In the genomic region with DNA sequence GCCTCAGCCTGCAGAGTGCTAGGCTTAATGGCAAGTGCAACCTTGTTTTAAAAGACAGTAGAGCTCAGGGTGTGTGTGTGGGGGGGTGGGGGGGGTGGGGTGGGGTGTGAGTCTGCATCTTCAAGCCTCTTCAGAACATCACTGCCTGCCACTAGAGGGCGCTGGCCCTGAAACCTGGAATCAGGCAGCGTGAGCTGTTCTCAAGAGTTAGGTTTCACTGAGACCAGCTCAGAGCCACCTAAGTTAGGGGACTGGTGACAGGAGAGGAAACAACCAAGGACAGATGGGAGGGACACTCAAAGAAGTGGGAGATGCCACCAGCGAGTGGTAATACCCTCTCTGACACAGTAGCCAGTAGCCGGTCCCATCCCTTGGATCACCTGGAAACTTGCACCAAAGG, we compare ENCODE assay signal across 9 mouse cellular contexts.
DNase-seq lines count a peak whose midpoint lies in the region; ATAC-seq and TF ChIP-seq lines count a peak whose summit lies in the region.
"Had no signal": no experiment of that assay in that cellular context is flagged by ENCODE, and none has a peak within 500 bp of the region (broad histone marks: within the 10 kb centered on the region; RNA-seq: fewer than 3 reads in every experiment).

No protein-coding gene starts in this region.

- 59% methylated on average over 4 of the region's 4 CpGs for WGBS in forebrain, embryonic 11.5 days
- 60% methylated on average over 4 of the region's 4 CpGs for WGBS in forebrain, embryonic 14.5 days
- 68% methylated on average over 4 of the region's 4 CpGs for WGBS in midbrain, postnatal 0 days
- 54% methylated on average over 4 of the region's 4 CpGs for WGBS in midbrain, embryonic 10.5 days

- peak; percentile 66 for DNase-seq in forebrain, embryonic 11.5 days (ENCODE audit: low spot score)
- no peak for DNase-seq in forebrain, embryonic 14.5 days (ENCODE audit: low spot score)
- no peak for DNase-seq in midbrain, postnatal 0 days (ENCODE audit: low spot score)
- DNase-seq in midbrain, embryonic 10.5 days (ENCODE audit: low spot score): no peak
- peak; percentile 53 for DNase-seq in embryo, embryonic 11 days
- peak; percentile 74 for DNase-seq in lung, postnatal 36 days
- no peak for DNase-seq in ovary, postnatal 14 days (ENCODE audit: low spot score)
- no peak for DNase-seq in frontal cortex, postnatal 10 days (ENCODE audit: low spot score in 2 of 2)

- no peak overlapping the region for H3K27ac ChIP-seq in forebrain, embryonic 11.5 days (ENCODE audit: low read depth, low read length)
- H3K27ac ChIP-seq in forebrain, embryonic 14.5 days (ENCODE audit: low read depth, low read length): no peak overlapping the region
- H3K27ac ChIP-seq in midbrain, postnatal 0 days (ENCODE audit: low read depth, low read length): no peak overlapping the region
- H3K27ac ChIP-seq in midbrain, embryonic 10.5 days (replicated peaks): no peak overlapping the region
- H3K27ac ChIP-seq: neural tube, embryonic 13.5 days had no signal

- no peaks in the 10 kb centered on the region for H3K27me3 ChIP-seq in forebrain, embryonic 11.5 days (ENCODE audit: control insufficient read depth, insufficient read depth, low read length)
- no peaks in the 10 kb centered on the region for H3K27me3 ChIP-seq in forebrain, embryonic 14.5 days (replicated peaks; ENCODE audit: control insufficient read depth, insufficient read depth, low read length)
- H3K27me3 ChIP-seq in midbrain, postnatal 0 days (ENCODE audit: insufficient read depth, low read length): no peaks in the 10 kb centered on the region
- no peaks in the 10 kb centered on the region for H3K27me3 ChIP-seq in midbrain, embryonic 10.5 days (ENCODE audit: low read depth, poor library complexity, severe bottlenecking)
- H3K27me3 ChIP-seq: neural tube, embryonic 13.5 days had no signal

- H3K9me3 ChIP-seq in forebrain, embryonic 11.5 days (ENCODE audit: control insufficient read depth, low read length): no peaks in the 10 kb centered on the region
- H3K9me3 ChIP-seq in forebrain, embryonic 14.5 days (replicated peaks; ENCODE audit: control insufficient read depth, low read length): no peaks in the 10 kb centered on the region
- no peaks in the 10 kb centered on the region for H3K9me3 ChIP-seq in midbrain, postnatal 0 days (ENCODE audit: low read length)
- H3K9me3 ChIP-seq in midbrain, embryonic 10.5 days (replicated peaks): no peaks in the 10 kb centered on the region
- H3K9me3 ChIP-seq: neural tube, embryonic 13.5 days had no signal

- peak; percentile 55 for TF ChIP-seq CTCF in midbrain, postnatal 0 days (IDR thresholded peaks at IDR 0.05)

- H3K36me3 ChIP-seq in forebrain, embryonic 11.5 days (ENCODE audit: control insufficient read depth, insufficient read depth, low read length): no peaks in the 10 kb centered on the region
- no peaks in the 10 kb centered on the region for H3K36me3 ChIP-seq in forebrain, embryonic 14.5 days (ENCODE audit: control insufficient read depth, insufficient read depth, low read length)
- H3K36me3 ChIP-seq in midbrain, postnatal 0 days (ENCODE audit: insufficient read depth, low read length): no peaks in the 10 kb centered on the region
- no peaks in the 10 kb centered on the region for H3K36me3 ChIP-seq in midbrain, embryonic 10.5 days
- H3K36me3 ChIP-seq: neural tube, embryonic 13.5 days had no signal

- no peak for ATAC-seq in forebrain, embryonic 11.5 days (replicated peaks; ENCODE audit: low FRiP score)
- ATAC-seq in forebrain, embryonic 14.5 days: no peak
- no peak for ATAC-seq in midbrain, postnatal 0 days (ENCODE audit: low FRiP score)

- H3K4me1 ChIP-seq in forebrain, embryonic 11.5 days (replicated peaks; ENCODE audit: control insufficient read depth, insufficient read depth, low read length): no peaks in the 10 kb centered on the region
- no peaks in the 10 kb centered on the region for H3K4me1 ChIP-seq in forebrain, embryonic 14.5 days (ENCODE audit: control insufficient read depth, insufficient read depth, low read length)
- no peaks in the 10 kb centered on the region for H3K4me1 ChIP-seq in midbrain, postnatal 0 days (ENCODE audit: insufficient read depth, low read length)
- H3K4me1 ChIP-seq in midbrain, embryonic 10.5 days: peaks cover 9% of the 10 kb centered on the region
- H3K4me1 ChIP-seq: neural tube, embryonic 13.5 days had no signal

- H3K9ac ChIP-seq in forebrain, embryonic 11.5 days (ENCODE audit: low read length): no peak overlapping the region
- H3K9ac ChIP-seq in forebrain, embryonic 14.5 days (ENCODE audit: low read length): no peak overlapping the region
- no peak overlapping the region for H3K9ac ChIP-seq in midbrain, postnatal 0 days (replicated peaks; ENCODE audit: low read length, poor library complexity, severe bottlenecking)
- H3K9ac ChIP-seq: neural tube, embryonic 13.5 days had no signal

- H3K4me3 ChIP-seq in forebrain, embryonic 11.5 days (ENCODE audit: low read depth, low read length): no peak overlapping the region
- no peak overlapping the region for H3K4me3 ChIP-seq in forebrain, embryonic 14.5 days (ENCODE audit: low read depth, low read length)
- no peak overlapping the region for H3K4me3 ChIP-seq in midbrain, postnatal 0 days (ENCODE audit: low read depth, low read length)
- H3K4me3 ChIP-seq in midbrain, embryonic 10.5 days: no peak overlapping the region
- H3K4me3 ChIP-seq: neural tube, embryonic 13.5 days had no signal

- H3K4me2 ChIP-seq in forebrain, embryonic 11.5 days (ENCODE audit: low read depth, low read length, severe bottlenecking): no peak overlapping the region
- no peak overlapping the region for H3K4me2 ChIP-seq in forebrain, embryonic 14.5 days (ENCODE audit: low read length)
- no peak overlapping the region for H3K4me2 ChIP-seq in midbrain, postnatal 0 days (ENCODE audit: low read depth, low read length, poor library complexity, severe bottlenecking)
- H3K4me2 ChIP-seq: neural tube, embryonic 13.5 days had no signal

Comparison
In these comparisons a context has a peak if more than half of its experiments do, and no peak if none do; other contexts are left out.
1. DNase-seq: peak in forebrain, embryonic 11.5 days (single experiment), embryo, embryonic 11 days (single experiment) and lung, postnatal 36 days (single experiment); none in forebrain, embryonic 14.5 days (single experiment), midbrain, postnatal 0 days (single experiment), midbrain, embryonic 10.5 days (single experiment), ovary, postnatal 14 days (single experiment) and frontal cortex, postnatal 10 days (0 of 2).